Mouse (Mus musculus): ENCODE measurements at regions not wholly inside any gene's neighbourhood (a gene's known extent, or its start where the extent isn't known, plus 50 kb on each side); places are given as distances from the start of the nearest gene placed in this dataset.

DNA sequence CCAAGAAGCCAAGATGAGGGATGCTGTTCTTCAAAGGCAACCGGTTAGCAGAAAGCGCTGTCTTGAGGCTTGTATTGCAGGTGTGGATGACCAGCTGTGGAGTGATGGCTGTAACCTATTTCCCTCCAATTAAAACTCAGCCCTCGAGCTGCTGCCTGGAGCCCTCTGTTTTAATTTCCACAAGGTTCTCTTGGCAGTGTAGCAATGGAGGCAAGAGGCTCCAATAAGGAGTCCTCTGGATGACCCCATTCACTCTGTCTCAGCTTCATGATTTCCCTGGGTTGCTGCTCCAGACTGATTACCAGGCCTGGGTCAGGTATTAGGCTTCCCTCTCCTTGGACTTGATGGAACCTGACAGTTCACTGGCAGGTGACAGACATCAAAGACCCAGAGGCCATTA is 548.5 kb downstream of the Psat1 start:
- ATAC-seq (ENCODE audit: low FRiP score, low TSS enrichment), result no peak
- no peaks in the 10 kb centered on the region for H3K36me3 ChIP-seq (ENCODE audit: control insufficient read depth, insufficient read depth, low read length)
- no peaks in the 10 kb centered on the region for H3K9me3 ChIP-seq (ENCODE audit: control insufficient read depth, low read length)
- no peak overlapping the region for H3K4me2 ChIP-seq (replicated peaks; ENCODE audit: low read depth, low read length)
- H3K4me1 ChIP-seq (ENCODE audit: control insufficient read depth, insufficient read depth, low read length), result no peaks in the 10 kb centered on the region
- H3K27ac ChIP-seq (ENCODE audit: low read depth, low read length), result no peak overlapping the region
- H3K9ac ChIP-seq (ENCODE audit: low read depth, low read length), result no peak overlapping the region
- no peaks in the 10 kb centered on the region for H3K27me3 ChIP-seq (ENCODE audit: control insufficient read depth, insufficient read depth, low read length)
- WGBS, result 71% methylated on average over 3 of the region's 3 CpGs
- no peak overlapping the region for H3K4me3 ChIP-seq (ENCODE audit: low read length)

DNA sequence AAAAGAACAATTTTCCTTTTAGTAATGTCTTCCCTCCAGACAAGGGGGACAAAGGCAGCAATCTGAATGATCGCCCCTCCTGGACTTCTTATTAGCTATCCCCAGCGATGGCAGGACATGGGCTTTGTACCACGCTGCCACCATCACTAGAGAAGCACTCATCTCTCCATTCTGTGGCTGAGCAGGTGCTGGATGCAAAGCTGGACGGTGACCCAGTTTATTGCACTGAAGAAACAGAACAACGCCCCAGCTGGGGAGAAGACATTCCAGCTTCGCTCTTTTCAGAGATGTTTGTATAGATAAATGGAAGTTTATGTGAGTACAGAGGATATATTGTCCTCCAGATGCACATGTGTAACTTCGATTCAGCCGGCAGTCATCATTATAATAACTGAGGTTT is 575.5 kb downstream of the Psat1 start:
- Histone ChIP-seq H3K27me3 (ENCODE audit: control insufficient read depth, insufficient read depth, low read length) (no peaks in the 10 kb centered on the region), H3K4me1 (ENCODE audit: control insufficient read depth, insufficient read depth, low read length) (no peaks in the 10 kb centered on the region), H3K27ac (ENCODE audit: low read depth, low read length) (no peak overlapping the region), H3K9me3 (ENCODE audit: control insufficient read depth, low read length) (no peaks in the 10 kb centered on the region), H3K9ac (ENCODE audit: low read depth, low read length) (no peak overlapping the region), H3K4me2 (replicated peaks; ENCODE audit: low read depth, low read length) (no peak overlapping the region), H3K36me3 (ENCODE audit: control insufficient read depth, insufficient read depth, low read length) (no peaks in the 10 kb centered on the region), H3K4me3 (ENCODE audit: low read length) (no peak overlapping the region)
- ATAC-seq (ENCODE audit: low FRiP score, low TSS enrichment), result no peak
- 79% methylated on average over 8 of the region's 8 CpGs for WGBS

DNA sequence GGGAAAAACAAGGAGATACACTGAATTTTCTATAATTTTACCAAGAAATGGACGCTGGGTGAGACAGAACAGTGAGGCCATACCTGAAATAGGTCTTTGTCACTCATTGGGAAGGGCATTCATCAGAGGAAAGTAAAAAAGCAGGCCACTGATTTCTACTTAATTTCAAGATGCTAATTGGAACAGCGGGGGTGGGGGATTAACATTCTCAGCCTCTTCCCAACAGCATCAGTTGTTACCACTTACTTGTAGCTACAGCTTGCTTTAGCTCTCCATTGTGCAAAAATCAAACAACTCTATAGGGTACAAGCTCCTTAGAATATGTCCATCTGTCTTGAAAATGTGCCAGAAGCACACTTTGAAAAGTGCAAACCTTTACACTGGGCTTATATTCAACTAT is 580.2 kb downstream of the Psat1 start:
- Histone ChIP-seq H3K9ac (ENCODE audit: low read depth, low read length) (no peak overlapping the region), H3K4me3 (ENCODE audit: low read length) (no peak overlapping the region), H3K4me1 (ENCODE audit: control insufficient read depth, insufficient read depth, low read length) (no peaks in the 10 kb centered on the region), H3K27ac (ENCODE audit: low read depth, low read length) (no peak overlapping the region), H3K36me3 (ENCODE audit: control insufficient read depth, insufficient read depth, low read length) (no peaks in the 10 kb centered on the region), H3K27me3 (ENCODE audit: control insufficient read depth, insufficient read depth, low read length) (no peaks in the 10 kb centered on the region), H3K4me2 (replicated peaks; ENCODE audit: low read depth, low read length) (no peak overlapping the region), H3K9me3 (ENCODE audit: control insufficient read depth, low read length) (no peaks in the 10 kb centered on the region)
- WGBS, result 70% methylated on average over 2 of the region's 2 CpGs
- no peak for ATAC-seq (ENCODE audit: low FRiP score, low TSS enrichment)

DNA sequence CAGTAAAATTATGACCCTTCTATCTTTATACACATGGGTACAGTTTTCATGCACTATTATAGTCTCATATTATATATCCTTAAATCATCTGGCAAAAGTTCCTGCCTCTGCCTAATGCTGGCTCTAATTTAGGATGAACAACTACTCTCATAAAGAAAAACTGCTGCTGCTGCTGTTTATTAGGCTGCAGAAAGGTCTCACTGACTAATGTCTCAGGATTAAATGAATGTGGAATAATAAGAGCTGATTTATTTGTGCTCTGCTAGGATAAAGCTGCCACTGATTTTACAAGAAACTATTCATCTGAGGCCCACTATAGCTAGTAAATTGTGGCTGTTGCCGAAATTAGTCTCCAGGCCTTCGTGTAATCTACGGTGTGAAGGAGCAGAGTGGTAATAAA is 590.0 kb downstream of the Psat1 start:
- 29% methylated on average over 3 of the region's 3 CpGs for WGBS
- no peaks in the 10 kb centered on the region for H3K27me3 ChIP-seq (ENCODE audit: control insufficient read depth, insufficient read depth, low read length)
- H3K4me1 ChIP-seq (ENCODE audit: control insufficient read depth, insufficient read depth, low read length), result no peaks in the 10 kb centered on the region
- H3K9ac ChIP-seq (ENCODE audit: low read depth, low read length), result no peak overlapping the region
- no peak overlapping the region for H3K4me2 ChIP-seq (replicated peaks; ENCODE audit: low read depth, low read length)
- no peak overlapping the region for H3K4me3 ChIP-seq (ENCODE audit: low read length)
- H3K36me3 ChIP-seq (ENCODE audit: control insufficient read depth, insufficient read depth, low read length), result no peaks in the 10 kb centered on the region
- no peak overlapping the region for H3K27ac ChIP-seq (ENCODE audit: low read depth, low read length)
- ATAC-seq (ENCODE audit: low FRiP score, low TSS enrichment), result no peak
- H3K9me3 ChIP-seq (ENCODE audit: control insufficient read depth, low read length), result no peaks in the 10 kb centered on the region

DNA sequence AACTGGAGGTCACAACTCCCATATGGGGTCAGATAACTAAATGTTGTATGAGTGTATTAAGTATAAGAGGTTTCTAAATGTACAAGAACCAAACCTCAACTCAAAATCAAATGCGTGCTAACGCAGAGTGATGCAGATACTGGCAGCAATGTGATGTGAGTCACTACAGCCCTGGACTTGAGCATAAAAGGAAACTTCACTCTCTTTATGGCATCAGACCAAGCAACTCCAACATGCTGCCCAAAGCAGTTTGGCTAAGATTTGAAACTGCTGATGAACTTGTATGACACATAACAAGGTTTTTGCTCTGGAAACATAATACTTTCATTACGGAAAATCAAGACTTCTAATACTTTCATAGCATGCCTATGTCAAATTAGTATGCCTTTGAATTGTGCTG is 598.8 kb downstream of the Psat1 start:
- whole genome bisulfite sequencing, result 93% methylated on average over 3 of the region's 3 CpGs

DNA sequence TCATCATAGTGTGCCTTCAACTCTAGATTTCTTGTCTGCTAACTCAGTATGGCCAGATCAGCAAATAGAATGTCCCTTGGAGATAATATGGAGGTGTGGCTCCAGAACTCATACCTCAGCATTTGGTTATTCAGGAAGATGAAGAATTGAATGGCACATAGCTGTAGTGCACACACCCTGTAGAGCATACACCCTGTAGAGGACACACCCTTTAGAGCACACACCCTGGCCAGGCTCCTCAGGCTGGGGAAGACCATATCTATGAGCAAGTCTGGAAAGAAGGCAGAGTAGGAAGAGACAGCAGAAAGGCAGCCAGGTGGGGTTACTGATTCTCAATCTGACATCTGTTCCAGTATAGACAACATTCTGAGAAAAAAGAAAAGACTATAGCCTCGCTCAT is 604.9 kb downstream of the Psat1 start:
- WGBS, result 93% methylated on average over 1 of the region's 1 CpGs
- Histone ChIP-seq H3K4me3 (ENCODE audit: low read length) (no peak overlapping the region), H3K36me3 (ENCODE audit: control insufficient read depth, insufficient read depth, low read length) (no peaks in the 10 kb centered on the region), H3K4me1 (ENCODE audit: control insufficient read depth, insufficient read depth, low read length) (no peaks in the 10 kb centered on the region), H3K4me2 (replicated peaks; ENCODE audit: low read depth, low read length) (no peak overlapping the region), H3K27ac (ENCODE audit: low read depth, low read length) (no peak overlapping the region), H3K9ac (ENCODE audit: low read depth, low read length) (no peak overlapping the region), H3K27me3 (ENCODE audit: control insufficient read depth, insufficient read depth, low read length) (peaks cover 15% of the 10 kb centered on the region; the same call in 1 of the 2 replicates), H3K9me3 (ENCODE audit: control insufficient read depth, low read length) (no peaks in the 10 kb centered on the region)
- ATAC-seq (ENCODE audit: low FRiP score, low TSS enrichment), result no peak

More for the DNA sequence above, 598.8 kb downstream of the Psat1 start:
- H3K36me3 ChIP-seq (ENCODE audit: control insufficient read depth, insufficient read depth, low read length), result no peaks in the 10 kb centered on the region
- no peak overlapping the region for H3K4me2 ChIP-seq (replicated peaks; ENCODE audit: low read depth, low read length)
- no peak for ATAC-seq (ENCODE audit: low FRiP score, low TSS enrichment)
- H3K4me1 ChIP-seq (ENCODE audit: control insufficient read depth, insufficient read depth, low read length), result no peaks in the 10 kb centered on the region
- no peak overlapping the region for H3K27ac ChIP-seq (ENCODE audit: low read depth, low read length)
- H3K9ac ChIP-seq (ENCODE audit: low read depth, low read length), result no peak overlapping the region
- H3K27me3 ChIP-seq (ENCODE audit: control insufficient read depth, insufficient read depth, low read length), result no peaks in the 10 kb centered on the region
- no peak overlapping the region for H3K4me3 ChIP-seq (ENCODE audit: low read length)
- no peaks in the 10 kb centered on the region for H3K9me3 ChIP-seq (ENCODE audit: control insufficient read depth, low read length)

DNA sequence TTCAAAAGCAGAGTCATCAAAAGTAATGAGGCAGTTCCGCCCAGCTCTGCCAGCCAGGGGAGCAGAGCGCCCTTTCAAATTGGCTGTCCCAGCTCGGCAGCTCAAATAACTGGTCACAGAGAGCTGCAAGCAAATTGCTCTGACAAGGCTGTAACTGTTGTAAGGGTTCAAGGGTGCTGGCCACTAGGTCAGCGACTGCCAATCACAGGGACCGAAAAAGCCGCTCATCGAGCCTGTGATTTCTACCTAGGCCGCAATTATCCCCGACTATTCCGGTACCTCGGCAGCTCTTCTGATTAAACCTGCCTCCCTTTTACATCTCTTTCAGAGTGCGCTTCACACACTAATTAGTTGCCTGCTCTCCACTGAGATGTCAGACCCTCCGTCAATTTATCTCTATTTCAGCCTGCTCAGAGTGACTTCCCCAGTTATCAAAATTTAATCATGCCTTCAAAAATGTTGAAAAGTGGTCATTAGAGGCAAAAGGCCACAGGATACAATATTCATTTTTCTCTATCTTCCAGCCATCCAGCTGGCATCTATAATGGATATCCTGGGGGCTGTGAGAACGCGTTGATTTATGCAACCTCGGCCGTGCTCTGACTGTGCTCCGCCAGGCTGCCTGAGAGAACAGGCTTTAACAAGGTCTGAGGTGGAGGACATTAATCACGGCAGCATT is 606.7 kb downstream of the Psat1 start:
- Histone ChIP-seq H3K4me3 (ENCODE audit: low read length) (peak overlapping the region; percentile 6; the same call in 1 of the 2 replicates), H3K36me3 (ENCODE audit: control insufficient read depth, insufficient read depth, low read length) (no peaks in the 10 kb centered on the region), H3K9ac (ENCODE audit: low read depth, low read length) (no peak overlapping the region), H3K27me3 (ENCODE audit: control insufficient read depth, insufficient read depth, low read length) (peaks cover 15% of the 10 kb centered on the region; the same call in 1 of the 2 replicates), H3K27ac (ENCODE audit: low read depth, low read length) (no peak overlapping the region), H3K4me2 (replicated peaks; ENCODE audit: low read depth, low read length) (peak overlapping the region; percentile 27), H3K9me3 (ENCODE audit: control insufficient read depth, low read length) (no peaks in the 10 kb centered on the region), H3K4me1 (ENCODE audit: control insufficient read depth, insufficient read depth, low read length) (no peaks in the 10 kb centered on the region)
- ATAC-seq (ENCODE audit: low FRiP score, low TSS enrichment), result peak; percentile 93
- WGBS, result 8% methylated on average over 19 of the region's 19 CpGs

DNA sequence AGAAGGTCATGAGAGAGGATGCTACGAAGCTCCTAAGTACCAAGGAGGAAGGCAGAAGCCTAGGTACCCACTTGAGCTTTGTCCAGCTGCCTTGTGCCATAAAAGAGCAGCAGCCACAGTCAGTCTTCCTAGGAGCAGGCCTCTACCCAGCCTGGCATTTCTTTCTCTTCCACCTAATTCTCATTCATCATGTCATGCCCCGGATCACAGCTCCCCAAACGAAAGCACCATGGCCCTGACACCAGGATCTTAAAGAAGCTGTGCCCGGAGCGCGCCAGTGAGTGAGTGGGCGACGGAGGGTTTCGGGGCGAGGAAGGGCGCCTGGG is 607.2 kb downstream of the Psat1 start:
- H3K9ac ChIP-seq (ENCODE audit: low read depth, low read length), result no peak overlapping the region
- H3K27ac ChIP-seq (ENCODE audit: low read depth, low read length), result no peak overlapping the region
- peaks cover 15% of the 10 kb centered on the region; the same call in 1 of the 2 replicates for H3K27me3 ChIP-seq (ENCODE audit: control insufficient read depth, insufficient read depth, low read length)
- peak overlapping the region; percentile 27 for H3K4me2 ChIP-seq (replicated peaks; ENCODE audit: low read depth, low read length)
- H3K36me3 ChIP-seq (ENCODE audit: control insufficient read depth, insufficient read depth, low read length), result no peaks in the 10 kb centered on the region
- H3K4me3 ChIP-seq (ENCODE audit: low read length), result peak overlapping the region; percentile 6; the same call in 1 of the 2 replicates
- no peaks in the 10 kb centered on the region for H3K4me1 ChIP-seq (ENCODE audit: control insufficient read depth, insufficient read depth, low read length)
- 13% methylated on average over 11 of the region's 11 CpGs for WGBS
- no peaks in the 10 kb centered on the region for H3K9me3 ChIP-seq (ENCODE audit: control insufficient read depth, low read length)
- ATAC-seq (ENCODE audit: low FRiP score, low TSS enrichment), result no peak; the same call in 1 of the 2 replicates

DNA sequence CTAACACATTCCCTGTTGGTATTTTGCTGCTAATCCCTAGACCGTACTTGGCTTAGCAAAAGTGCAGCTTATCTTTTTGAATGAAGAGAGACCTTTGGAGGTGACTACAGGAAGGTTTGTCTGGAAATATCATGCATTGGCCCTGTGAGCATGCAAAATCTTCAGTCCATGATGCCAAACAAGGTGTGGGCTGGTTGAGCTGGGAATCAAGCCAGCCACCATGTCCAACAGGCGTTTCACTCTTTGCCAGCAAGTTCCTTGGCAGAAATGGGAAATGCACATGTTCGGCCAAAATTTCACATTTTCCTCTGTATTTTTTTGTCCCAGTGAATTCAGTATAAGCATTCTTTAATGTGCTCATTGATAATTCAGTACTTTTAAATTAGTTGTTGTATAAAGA is 617.0 kb downstream of the Psat1 start:
- Histone ChIP-seq H3K4me3 (ENCODE audit: low read length) (no peak overlapping the region), H3K27me3 (ENCODE audit: control insufficient read depth, insufficient read depth, low read length) (peaks cover 2% of the 10 kb centered on the region; the same call in 1 of the 2 replicates), H3K9ac (ENCODE audit: low read depth, low read length) (no peak overlapping the region), H3K4me1 (ENCODE audit: control insufficient read depth, insufficient read depth, low read length) (no peaks in the 10 kb centered on the region), H3K4me2 (replicated peaks; ENCODE audit: low read depth, low read length) (no peak overlapping the region), H3K9me3 (ENCODE audit: control insufficient read depth, low read length) (no peaks in the 10 kb centered on the region), H3K36me3 (ENCODE audit: control insufficient read depth, insufficient read depth, low read length) (no peaks in the 10 kb centered on the region), H3K27ac (ENCODE audit: low read depth, low read length) (no peak overlapping the region)
- 93% methylated on average over 3 of the region's 3 CpGs for WGBS
- no peak for ATAC-seq (ENCODE audit: low FRiP score, low TSS enrichment)
